Mouse (Mus musculus) liver, adult 2 months (tissue): ENCODE measurements at regions not wholly inside any gene's neighbourhood (a gene's known extent, or its start where the extent isn't known, plus 50 kb on each side); places are given as distances from the start of the nearest gene placed in this dataset.
A peak's percentile ranks its signal among the peaks of the same experiment; 100 is the strongest.

Experiments
- DNase-seq: peaks from one replicate; pipeline ENCODE4 v3.0.0-alpha.2; 2011; ENCODE audit warnings: low read depth, low spot score; ENCODE audit errors: extremely low read depth
- H3K27ac ChIP-seq: fragments of 200-500 bp; replicated peaks from 2 replicates; pipeline ENCODE4 v1.5.1; 2012; ENCODE audit warnings: low read depth, mild to moderate bottlenecking, control low read depth, inconsistent platforms, low read length; ENCODE audit not compliant: insufficient read depth
- H3K27me3 ChIP-seq: fragments of 200-500 bp; 2 replicates; pipeline ENCODE4 v1.6.1; 2012; ENCODE audit warnings: mild to moderate bottlenecking, moderate library complexity, low read length, inconsistent platforms; ENCODE audit not compliant: control insufficient read depth, insufficient read depth
- H3K36me3 ChIP-seq: fragments of 200-500 bp; 2 replicates; pipeline ENCODE4 v1.6.1; 2012; ENCODE audit warnings: low read length, inconsistent platforms; ENCODE audit not compliant: control insufficient read depth, insufficient read depth
- H3K4me1 ChIP-seq: fragments of 200-500 bp; 2 replicates; pipeline ENCODE4 v1.6.1; 2011; ENCODE audit warnings: low read length; ENCODE audit not compliant: control insufficient read depth, insufficient read depth
- H3K4me3 ChIP-seq: fragments of 200-500 bp; 2 replicates; pipeline ENCODE4 v1.5.1; 2011; ENCODE audit warnings: low read depth, mild to moderate bottlenecking, control low read depth, low read length, moderate library complexity; ENCODE audit not compliant: insufficient read depth
- H3K79me2 ChIP-seq: fragments of 200-500 bp; 2 replicates; pipeline ENCODE4 v1.6.1; 2012; ENCODE audit warnings: inconsistent platforms, mild to moderate bottlenecking, low read length, moderate library complexity; ENCODE audit not compliant: control insufficient read depth, insufficient read depth
- H3K9ac ChIP-seq: fragments of 200-500 bp; 2 replicates; pipeline ENCODE4 v1.6.1; 2012; ENCODE audit warnings: low read depth, mild to moderate bottlenecking, control low read depth, inconsistent platforms, low read length
- CTCF ChIP-seq: fragments of 200-500 bp; IDR thresholded peaks from 2 replicates; pipeline ENCODE4 v1.5.1; 2011; ENCODE audit warnings: low read depth, low read length, control low read depth
- POLR2A ChIP-seq: fragments of 200-500 bp; IDR thresholded peaks from 2 replicates; pipeline ENCODE4 v1.6.1; 2011; ENCODE audit warnings: low read length, control low read depth; ENCODE audit not compliant: insufficient read depth; ENCODE audit errors: extremely low read depth
- WGBS: fragments of 180-500 bp; shearing (Covaris S2); methylation state at CpG from one replicate; pipeline ENCODE4 v1.1.7; 2018; 5-methylcytosine and 5-hydroxymethylcytosine counted together

DNA sequence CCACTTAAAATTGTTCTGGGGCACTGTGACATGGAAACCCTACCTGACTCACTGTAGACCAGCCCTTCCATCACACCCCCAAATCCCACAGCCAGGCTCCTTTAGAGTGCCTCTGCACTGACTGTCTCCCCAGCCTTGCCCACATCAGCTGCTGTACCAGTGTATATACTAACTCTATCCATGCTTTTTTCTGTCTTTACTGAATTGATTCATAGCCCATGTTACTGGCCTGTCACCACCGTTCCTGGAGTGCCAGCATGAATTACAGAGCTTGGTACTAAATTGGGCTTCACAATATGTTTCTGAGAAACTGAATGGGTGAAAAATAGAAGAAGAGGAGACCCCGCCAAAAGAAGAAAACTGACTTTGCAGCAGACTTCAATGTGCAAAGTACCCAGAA, 541.9 kb upstream of the Impad1 start:
- DNase-seq = no peak
- TF ChIP-seq CTCF (no peak), POLR2A (no peak)
- no peaks in the 10 kb centered on the region for H3K27me3 ChIP-seq
- H3K9ac ChIP-seq = no peak overlapping the region
- no peaks in the 10 kb centered on the region for H3K4me1 ChIP-seq
- 86% methylated on average over 2 of the region's 2 CpGs for WGBS
- no peaks in the 10 kb centered on the region for H3K79me2 ChIP-seq
- no peaks in the 10 kb centered on the region for H3K36me3 ChIP-seq
- no peak overlapping the region for H3K4me3 ChIP-seq
- H3K27ac ChIP-seq = no peak overlapping the region

DNA sequence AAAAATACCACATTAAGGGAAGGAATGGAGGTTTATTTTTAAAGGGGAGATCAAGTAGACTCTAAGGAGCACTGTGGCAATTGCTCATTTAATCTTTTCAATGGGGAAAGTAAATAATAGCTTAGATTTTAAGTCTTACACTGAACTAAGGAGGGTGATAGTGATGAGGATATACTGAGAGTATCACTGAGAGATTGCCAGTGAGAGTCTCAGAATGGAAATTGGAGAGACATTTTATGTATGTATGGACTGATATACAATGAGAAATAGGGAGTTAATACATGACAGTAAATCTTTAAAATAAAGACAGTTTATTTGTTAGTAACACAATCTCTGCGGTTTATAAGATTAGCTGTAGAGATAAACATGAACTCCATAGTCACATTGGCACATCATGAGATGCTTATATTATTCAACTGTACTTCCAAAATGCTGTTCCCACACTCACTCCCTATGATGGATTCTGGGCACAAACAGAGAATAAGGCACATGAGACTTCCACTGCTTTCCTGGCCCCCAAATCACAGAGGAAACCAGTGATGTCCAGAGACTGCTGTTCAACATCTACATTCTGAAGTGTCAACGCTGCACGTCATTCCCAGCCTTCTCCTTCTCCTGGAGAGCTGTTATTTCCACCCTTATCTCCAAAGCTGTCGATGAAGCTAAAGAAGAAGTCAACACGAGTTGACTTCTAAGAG, 535.5 kb upstream of the Impad1 start:
- H3K27me3 ChIP-seq = no peaks in the 10 kb centered on the region
- H3K27ac ChIP-seq = no peak overlapping the region
- no peaks in the 10 kb centered on the region for H3K4me1 ChIP-seq
- DNase-seq = no peak
- H3K9ac ChIP-seq = no peak overlapping the region
- 30% methylated on average over 5 of the region's 5 CpGs for WGBS
- H3K79me2 ChIP-seq = no peaks in the 10 kb centered on the region
- H3K36me3 ChIP-seq = no peaks in the 10 kb centered on the region
- TF ChIP-seq POLR2A (no peak), CTCF (no peak)
- H3K4me3 ChIP-seq = no peak overlapping the region

DNA sequence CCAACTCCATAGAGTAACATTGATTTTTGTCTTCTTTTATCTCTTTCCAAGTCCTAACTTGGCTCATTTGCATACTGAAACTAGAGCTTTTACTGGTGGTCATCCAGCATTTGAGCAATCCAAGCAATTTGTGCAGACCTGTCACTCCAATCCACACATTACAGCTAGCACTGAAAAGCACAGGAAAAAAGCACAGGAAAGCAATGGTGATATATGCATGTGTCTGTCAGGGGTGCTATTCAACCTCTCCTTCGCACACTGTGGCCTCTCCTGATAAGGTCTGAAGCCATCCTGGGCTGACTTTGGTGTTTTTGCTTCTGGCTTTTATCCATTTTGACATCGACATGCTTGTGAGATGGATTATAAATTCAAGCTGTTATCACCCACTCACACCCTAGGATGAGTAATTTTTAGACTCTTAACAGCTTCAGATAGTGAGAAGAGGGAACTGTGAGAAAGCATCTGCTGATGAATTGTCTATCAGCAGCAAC, 534.1 kb upstream of the Impad1 start:
- Histone ChIP-seq H3K9ac (no peak overlapping the region), H3K4me3 (no peak overlapping the region), H3K27me3 (no peaks in the 10 kb centered on the region), H3K4me1 (no peaks in the 10 kb centered on the region), H3K79me2 (no peaks in the 10 kb centered on the region), H3K27ac (no peak overlapping the region), H3K36me3 (no peaks in the 10 kb centered on the region)
- peak; percentile 13 for DNase-seq
- TF ChIP-seq CTCF (no peak), POLR2A (no peak)
- WGBS = 59% methylated on average over 2 of the region's 2 CpGs

DNA sequence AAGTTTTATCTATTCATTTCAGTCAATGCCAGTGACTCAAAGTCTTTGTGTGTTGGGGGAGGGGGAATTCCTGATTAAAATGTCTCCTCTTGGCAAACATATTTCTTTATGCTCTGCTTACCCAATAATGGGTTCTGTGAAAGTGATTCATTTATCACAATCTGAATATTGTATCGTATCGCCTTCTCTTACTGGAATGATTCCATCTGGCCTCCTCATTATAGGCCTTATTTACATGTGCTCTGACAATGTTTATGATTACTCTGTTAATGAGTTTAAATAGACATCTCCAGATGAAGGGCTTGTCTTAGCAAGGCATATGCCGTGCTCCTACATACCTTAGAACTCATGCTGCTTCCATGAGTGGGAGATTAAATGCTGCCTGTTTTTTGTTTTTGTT, 508.3 kb upstream of the Impad1 start:
- H3K79me2 ChIP-seq = no peaks in the 10 kb centered on the region
- H3K4me1 ChIP-seq = no peaks in the 10 kb centered on the region
- no peak for DNase-seq
- H3K27ac ChIP-seq = no peak overlapping the region
- H3K27me3 ChIP-seq = no peaks in the 10 kb centered on the region
- H3K4me3 ChIP-seq = no peak overlapping the region
- no peak overlapping the region for H3K9ac ChIP-seq
- 83% methylated on average over 3 of the region's 3 CpGs for WGBS
- TF ChIP-seq CTCF (no peak), POLR2A (no peak)
- no peaks in the 10 kb centered on the region for H3K36me3 ChIP-seq

DNA sequence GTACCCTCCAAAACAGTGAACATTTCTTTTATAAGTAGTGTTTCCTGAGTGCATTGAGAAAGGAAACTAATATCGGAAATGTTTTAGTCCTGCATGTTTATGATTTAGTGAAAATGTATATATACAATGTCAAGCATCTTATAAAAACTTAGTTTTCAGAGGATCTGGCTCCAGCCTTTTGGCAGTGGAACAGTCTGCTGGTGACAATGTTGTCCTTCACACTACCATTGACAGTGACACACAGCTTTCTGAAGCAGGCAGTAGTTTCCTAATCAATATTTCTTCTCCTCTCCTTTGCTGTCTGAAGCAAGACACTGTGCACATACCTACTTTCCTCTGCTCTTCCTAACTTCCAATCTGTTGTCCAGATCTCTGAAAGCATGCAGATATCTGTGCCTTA, 507.9 kb upstream of the Impad1 start:
- no peaks in the 10 kb centered on the region for H3K36me3 ChIP-seq
- H3K4me1 ChIP-seq = no peaks in the 10 kb centered on the region
- H3K4me3 ChIP-seq = no peak overlapping the region
- TF ChIP-seq POLR2A = no peak
- no peak for TF ChIP-seq CTCF
- H3K27me3 ChIP-seq = no peaks in the 10 kb centered on the region
- 84% methylated on average over 1 of the region's 1 CpGs for WGBS
- H3K9ac ChIP-seq = no peak overlapping the region
- no peaks in the 10 kb centered on the region for H3K79me2 ChIP-seq
- H3K27ac ChIP-seq = no peak overlapping the region
- no peak for DNase-seq

DNA sequence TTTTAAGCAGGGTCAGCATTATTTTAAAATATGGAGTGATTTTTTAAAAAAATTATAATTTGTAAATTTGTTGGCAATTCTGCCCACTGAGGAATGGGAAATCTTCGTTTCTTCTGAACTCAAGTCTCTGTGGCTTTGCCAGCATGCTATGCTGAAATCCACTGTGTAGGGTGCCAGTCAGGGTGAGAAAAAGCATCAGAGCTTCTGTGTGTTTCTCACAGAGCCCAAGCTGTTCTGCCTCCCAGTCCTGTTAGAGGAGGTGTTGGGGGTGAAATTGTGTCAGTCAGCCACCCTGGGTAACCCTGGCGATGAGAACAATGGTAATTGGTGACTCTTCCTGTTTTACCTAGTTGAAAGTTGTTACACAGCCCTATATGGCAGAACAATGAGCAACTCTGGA, 506.1 kb upstream of the Impad1 start:
- H3K79me2 ChIP-seq = no peaks in the 10 kb centered on the region
- H3K4me1 ChIP-seq = no peaks in the 10 kb centered on the region
- 76% methylated on average over 2 of the region's 2 CpGs for WGBS
- no peak overlapping the region for H3K4me3 ChIP-seq
- DNase-seq = no peak
- no peaks in the 10 kb centered on the region for H3K36me3 ChIP-seq
- no peaks in the 10 kb centered on the region for H3K27me3 ChIP-seq
- no peak overlapping the region for H3K9ac ChIP-seq
- no peak overlapping the region for H3K27ac ChIP-seq
- no peak for TF ChIP-seq POLR2A
- TF ChIP-seq CTCF = no peak
